Mouse (Mus musculus): ENCODE data around the gene Nkg7. TPM values are rescaled to one million over a fixed set of nuclear protein-coding genes. Genes with fewer than 3 reads are reported as not detected.

Nkg7 gene
- polyA plus RNA-seq, 1 experiment from 2014 or later, result 1.1 TPM

- H3K9ac ChIP-seq, result no peak overlapping the region
- H3K9me3 ChIP-seq, result no peaks in the 10 kb centered on the region
- no peak overlapping the region for H3K4me2 ChIP-seq (replicated peaks)
- H3K4me1 ChIP-seq, result peaks cover 4% of the 10 kb centered on the region
- no peak overlapping the region for H3K27ac ChIP-seq
- peaks cover 37% of the 10 kb centered on the region for H3K36me3 ChIP-seq
- H3K4me3 ChIP-seq, result no peak overlapping the region
- no peaks in the 10 kb centered on the region for H3K27me3 ChIP-seq
- no peak for ATAC-seq (ENCODE audit: low FRiP score, low read depth)
- WGBS, result 93% methylated on average over 2 of the region's 2 CpGs
Observed at GRCm38 (mm10) chr7:43449811-43450210, 12.9 kb downstream of the Nkg7 start.

GRCm38 (mm10) chr7:43451726-43452125, 14.9 kb downstream of the Nkg7 start:
- ATAC-seq (ENCODE audit: low FRiP score, low read depth), result no peak

DNA sequence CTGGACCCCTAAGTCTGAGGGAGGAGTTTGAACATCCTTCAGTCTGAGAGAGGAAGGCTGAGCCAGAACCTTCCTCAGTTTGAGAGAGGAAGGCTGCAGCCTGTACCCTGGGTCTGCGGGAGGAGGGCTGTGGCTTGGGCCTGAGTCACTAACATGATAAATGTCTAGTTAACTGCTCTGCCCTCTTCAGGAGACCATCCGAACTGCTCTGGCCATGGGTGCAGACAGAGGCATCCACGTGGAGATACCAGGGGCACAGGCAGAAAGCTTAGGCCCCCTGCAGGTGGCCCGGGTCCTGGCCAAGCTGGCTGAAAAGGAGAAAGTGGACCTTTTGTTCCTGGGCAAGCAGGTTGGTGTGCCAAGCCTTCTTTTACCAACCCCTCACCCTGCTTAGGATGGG, 15.7 kb downstream of the Nkg7 start:
- H3K4me1 ChIP-seq, result no peaks in the 10 kb centered on the region
- no peak overlapping the region for H3K4me2 ChIP-seq (replicated peaks)
- ATAC-seq (ENCODE audit: low FRiP score, low read depth), result no peak
- no peak overlapping the region for H3K27ac ChIP-seq
- peaks cover 65% of the 10 kb centered on the region for H3K36me3 ChIP-seq
- H3K9me3 ChIP-seq, result no peaks in the 10 kb centered on the region
- H3K4me3 ChIP-seq, result no peak overlapping the region
- H3K9ac ChIP-seq, result no peak overlapping the region
- 40% methylated on average over 4 of the region's 4 CpGs for whole genome bisulfite sequencing
- H3K27me3 ChIP-seq, result no peaks in the 10 kb centered on the region

More at GRCm38 (mm10) chr7:43451726-43452125, 14.9 kb downstream of the Nkg7 start:
- Histone ChIP-seq H3K4me3 (no peak overlapping the region), H3K36me3 (peaks cover 56% of the 10 kb centered on the region), H3K4me1 (no peaks in the 10 kb centered on the region), H3K4me2 (replicated peaks) (no peak overlapping the region), H3K27me3 (no peaks in the 10 kb centered on the region), H3K9ac (no peak overlapping the region), H3K9me3 (no peaks in the 10 kb centered on the region), H3K27ac (no peak overlapping the region)
- 93% methylated on average over 11 of the region's 11 CpGs for WGBS

DNA sequence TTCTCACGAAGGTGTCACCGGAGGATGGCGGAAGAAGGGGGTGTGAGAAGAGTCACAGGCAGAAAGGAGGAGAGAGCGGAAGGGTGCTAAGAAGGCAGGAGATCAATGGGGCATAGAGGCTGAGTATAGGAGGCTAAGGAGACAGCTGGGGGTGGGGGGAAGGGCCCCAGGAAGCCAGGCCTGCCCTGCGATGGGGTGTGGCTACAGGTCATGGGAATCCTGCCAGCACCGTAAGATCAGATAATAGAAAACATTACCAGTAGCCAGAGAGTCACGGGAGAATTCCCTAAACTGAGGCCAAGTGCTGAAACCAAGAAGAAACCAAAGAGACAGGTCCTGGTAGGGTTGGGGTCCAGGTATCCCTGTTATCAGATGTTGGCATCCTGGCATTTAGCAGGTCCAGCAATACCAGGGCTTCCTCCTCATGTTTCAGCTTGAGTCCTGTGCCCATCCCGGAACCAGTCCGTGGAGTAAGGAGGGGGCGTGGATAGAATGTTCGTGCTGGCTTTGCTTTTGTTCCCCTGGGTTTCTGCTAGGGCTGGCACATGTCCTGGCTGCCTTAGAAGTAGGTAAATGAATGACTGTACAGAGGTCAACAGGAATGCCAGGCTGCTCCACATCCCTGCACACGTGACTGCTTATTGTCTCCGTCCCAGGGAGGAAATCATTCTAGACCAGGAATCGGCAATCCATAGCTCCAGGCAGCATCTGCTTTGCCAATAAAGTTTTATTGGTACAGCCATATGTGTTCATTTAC, 16.9 kb downstream of the Nkg7 start:
- Histone ChIP-seq H3K9ac (no peak overlapping the region), H3K27ac (no peak overlapping the region), H3K36me3 (peaks cover 70% of the 10 kb centered on the region), H3K4me2 (replicated peaks) (no peak overlapping the region), H3K4me1 (no peaks in the 10 kb centered on the region), H3K4me3 (no peak overlapping the region), H3K9me3 (no peaks in the 10 kb centered on the region), H3K27me3 (no peaks in the 10 kb centered on the region)
- WGBS, result 73% methylated on average over 14 of the region's 14 CpGs
- no peak for ATAC-seq (ENCODE audit: low FRiP score, low read depth)

DNA sequence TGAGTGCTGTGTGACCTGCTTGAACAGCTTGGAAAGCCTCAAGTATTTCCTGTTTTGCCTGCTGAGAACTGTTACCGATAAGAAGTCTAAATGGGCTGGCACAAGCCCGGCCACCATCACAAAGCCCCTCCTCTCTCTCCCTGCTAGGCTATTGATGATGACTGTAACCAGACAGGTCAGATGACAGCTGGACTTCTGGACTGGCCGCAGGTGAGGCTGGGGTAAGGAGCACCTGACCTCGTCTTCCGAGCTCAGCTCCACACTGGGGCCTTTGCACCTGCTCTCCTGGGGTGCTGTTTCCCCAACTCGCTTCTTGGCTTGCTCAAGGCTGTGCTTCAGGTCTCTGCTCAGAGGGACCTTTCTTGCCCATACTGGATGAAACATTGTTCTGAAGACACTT, 17.5 kb downstream of the Nkg7 start:
- WGBS, result 72% methylated on average over 6 of the region's 6 CpGs
- no peak overlapping the region for H3K4me3 ChIP-seq

DNA sequence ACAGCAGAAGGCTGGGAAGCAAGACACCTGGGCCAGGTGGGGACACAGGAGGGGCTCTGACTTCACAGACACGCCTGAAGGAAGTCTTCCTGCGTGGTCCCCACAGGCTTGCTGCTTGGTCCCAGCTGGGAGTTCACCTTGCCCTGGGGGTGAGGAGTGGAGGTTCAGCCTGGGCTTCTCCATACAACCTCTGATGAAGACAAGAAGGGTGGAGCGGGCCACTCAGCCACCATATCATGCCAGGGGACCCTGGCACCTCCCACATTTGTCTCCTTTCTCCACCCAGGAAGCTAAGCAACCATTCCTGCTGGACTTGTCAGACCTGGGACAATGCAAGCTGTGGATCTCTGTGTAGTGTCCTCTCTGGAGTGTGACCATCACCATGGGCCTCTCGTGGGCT, 26.0 kb downstream of the Nkg7 start, which contains the start of gene Vsig10l:
Gene Vsig10l, plus strand, starts transcription at position 301 of the 400 bp plus-strand sequence.
- WGBS, result 59% methylated on average over 4 of the region's 4 CpGs

More for the DNA sequence above, 17.5 kb downstream of the Nkg7 start:
- no peaks in the 10 kb centered on the region for H3K9me3 ChIP-seq
- peaks cover 70% of the 10 kb centered on the region for H3K36me3 ChIP-seq
- H3K27me3 ChIP-seq, result no peaks in the 10 kb centered on the region
- no peak overlapping the region for H3K27ac ChIP-seq
- ATAC-seq (ENCODE audit: low FRiP score, low read depth), result no peak
- no peak overlapping the region for H3K4me2 ChIP-seq (replicated peaks)
- H3K9ac ChIP-seq, result no peak overlapping the region
- no peaks in the 10 kb centered on the region for H3K4me1 ChIP-seq

DNA sequence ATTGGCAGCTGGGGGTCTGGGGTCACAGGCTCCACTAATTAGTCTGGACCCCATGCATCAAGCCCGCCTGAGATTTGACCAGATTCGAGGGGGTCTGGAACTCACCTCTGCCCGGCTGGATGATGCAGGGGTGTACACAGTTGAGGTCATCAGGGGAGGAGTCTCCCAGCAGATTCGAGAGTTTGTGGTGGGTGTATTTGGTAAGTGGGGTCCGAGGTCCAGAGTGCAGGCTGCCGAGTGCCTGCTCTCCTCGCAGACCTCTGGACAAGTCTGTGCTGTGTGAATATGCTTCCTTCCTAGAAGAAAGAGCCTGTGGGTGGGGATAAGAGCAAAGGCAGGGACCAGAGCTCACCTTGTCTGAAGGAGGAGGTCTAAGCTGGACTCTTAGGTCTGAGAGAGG, 27.1 kb downstream of the Nkg7 start:
- H3K27ac ChIP-seq, result no peak overlapping the region
- no peaks in the 10 kb centered on the region for H3K36me3 ChIP-seq
- H3K4me3 ChIP-seq, result no peak overlapping the region
- H3K27me3 ChIP-seq, result peaks cover 39% of the 10 kb centered on the region
- WGBS, result 78% methylated on average over 7 of the region's 7 CpGs
- H3K4me2 ChIP-seq (replicated peaks), result no peak overlapping the region
- H3K9me3 ChIP-seq, result no peaks in the 10 kb centered on the region
- H3K9ac ChIP-seq, result no peak overlapping the region
- peaks cover 8% of the 10 kb centered on the region for H3K4me1 ChIP-seq
- ATAC-seq (ENCODE audit: low FRiP score, low read depth), result no peak

More for the DNA sequence above, 26.0 kb downstream of the Nkg7 start, which contains the start of gene Vsig10l:
- Histone ChIP-seq H3K36me3 (peaks cover 3% of the 10 kb centered on the region), H3K4me3 (no peak within 1 kb of the TSS), H3K9ac (no peak within 1 kb of the TSS; the same call in 1 of the 2 replicates), H3K27me3 (peaks cover 34% of the 10 kb centered on the region), H3K4me1 (peaks cover 8% of the 10 kb centered on the region), H3K4me2 (replicated peaks) (no peak within 1 kb of the TSS), H3K9me3 (no peaks in the 10 kb centered on the region), H3K27ac (no peak within 1 kb of the TSS)
- ATAC-seq (ENCODE audit: low FRiP score, low read depth), result no peak

DNA sequence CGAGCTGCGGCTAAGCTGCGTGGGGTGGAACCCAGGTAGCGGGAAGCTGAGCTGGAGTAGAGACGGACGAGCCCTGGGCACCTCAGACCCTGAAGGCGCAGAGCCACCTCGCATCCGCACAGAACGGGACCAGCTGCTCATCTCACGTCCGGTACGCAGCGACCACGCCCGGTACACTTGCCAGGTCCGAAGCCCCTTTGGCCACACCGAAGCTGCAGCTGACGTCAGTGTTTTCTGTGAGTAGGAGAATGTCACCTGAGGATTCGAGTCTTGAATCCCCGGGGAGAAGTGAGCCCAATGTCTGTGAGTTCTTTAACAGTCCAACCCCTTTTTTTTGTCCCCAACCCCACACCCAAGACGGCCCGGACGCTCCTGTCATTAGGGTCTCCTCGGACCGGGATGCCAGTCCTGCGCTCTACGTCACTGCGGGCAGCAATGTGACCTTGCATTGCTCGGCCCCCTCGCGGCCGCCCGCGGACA, 28.0 kb downstream of the Nkg7 start:
- no peak for ATAC-seq (ENCODE audit: low FRiP score, low read depth)
- Histone ChIP-seq H3K9ac (peak overlapping the region; percentile 62), H3K9me3 (no peaks in the 10 kb centered on the region), H3K27ac (no peak overlapping the region), H3K4me2 (replicated peaks) (peak overlapping the region; percentile 82), H3K36me3 (no peaks in the 10 kb centered on the region), H3K4me3 (peak overlapping the region; percentile 51), H3K4me1 (peaks cover 8% of the 10 kb centered on the region), H3K27me3 (peaks cover 40% of the 10 kb centered on the region)
- WGBS, result 6% methylated on average over 35 of the region's 35 CpGs

DNA sequence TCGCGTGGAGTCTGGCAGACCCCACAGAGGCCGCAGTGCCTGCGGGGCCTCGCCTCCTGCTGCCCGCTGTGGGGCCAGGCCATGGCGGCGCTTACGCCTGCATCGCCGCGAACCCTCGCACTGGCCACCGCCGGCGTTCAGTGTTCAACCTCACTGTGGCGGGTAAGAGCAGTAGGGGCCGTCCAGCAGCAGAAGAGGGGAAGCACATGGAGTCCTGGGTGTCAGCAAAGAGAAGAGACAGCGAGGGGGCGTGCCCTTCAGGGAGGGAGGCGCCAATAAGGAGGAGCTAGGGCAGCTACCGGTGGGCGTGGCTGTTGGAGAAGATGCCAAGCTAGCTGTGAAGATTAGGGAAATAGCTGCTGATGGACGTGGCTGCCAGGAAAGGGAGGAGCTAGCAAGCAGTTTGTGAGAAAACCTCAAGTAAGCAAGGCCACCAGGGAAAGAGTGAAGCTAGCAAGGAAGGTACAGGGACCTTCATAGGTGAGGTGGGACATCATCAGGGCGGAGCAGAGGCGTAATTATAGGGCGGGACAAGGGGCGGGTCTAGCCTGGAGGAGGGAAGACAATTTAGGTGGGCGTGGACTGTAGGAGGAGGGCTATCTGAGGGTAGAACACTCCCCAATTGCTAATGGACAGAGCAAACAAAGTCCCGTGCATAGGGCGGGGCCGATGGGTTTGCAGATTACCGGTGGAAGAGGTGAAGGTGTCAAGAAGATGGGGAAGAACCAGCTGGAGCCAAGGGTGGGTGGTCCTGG, 28.6 kb downstream of the Nkg7 start:
- peaks cover 40% of the 10 kb centered on the region for H3K27me3 ChIP-seq
- 1% methylated on average over 30 of the region's 33 CpGs for WGBS
- H3K4me3 ChIP-seq, result peak overlapping the region; percentile 51
- H3K36me3 ChIP-seq, result no peaks in the 10 kb centered on the region
- H3K4me1 ChIP-seq, result peaks cover 8% of the 10 kb centered on the region
- peak overlapping the region; percentile 82 for H3K4me2 ChIP-seq (replicated peaks)
- peak overlapping the region; percentile 33; the same call in 1 of the 2 replicates for H3K27ac ChIP-seq
- no peaks in the 10 kb centered on the region for H3K9me3 ChIP-seq
- H3K9ac ChIP-seq, result peak overlapping the region; percentile 63
- peak; percentile 85 for ATAC-seq (ENCODE audit: low FRiP score, low read depth)

DNA sequence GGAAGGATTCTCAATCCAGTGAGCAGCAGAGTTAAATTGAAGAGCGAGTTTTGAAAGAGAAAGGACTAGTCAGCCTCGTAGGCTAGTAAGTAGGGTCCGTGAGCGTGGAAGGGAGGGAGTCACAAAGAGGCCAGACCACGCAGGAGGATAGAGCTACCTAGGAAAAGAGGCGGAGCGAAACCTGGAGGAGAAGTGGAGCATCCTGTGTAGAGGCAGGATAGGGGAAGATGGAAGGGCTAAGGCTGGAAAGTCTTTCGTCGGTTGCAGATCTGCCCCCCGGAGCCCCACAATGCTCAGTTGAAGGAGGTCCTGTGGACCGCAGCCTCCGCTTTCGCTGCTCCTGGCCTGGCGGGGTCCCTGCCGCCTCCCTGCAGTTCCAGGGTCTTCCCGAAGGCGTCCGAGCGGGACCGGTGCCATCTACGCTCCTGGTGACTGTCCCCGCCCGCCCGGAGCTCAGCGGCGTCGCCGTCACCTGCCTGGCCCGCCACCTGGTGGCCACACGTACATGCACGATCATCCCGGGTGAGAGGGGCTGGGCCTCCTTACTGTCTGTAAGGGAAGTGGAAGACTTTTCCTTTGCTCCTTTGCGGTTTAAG, 29.3 kb downstream of the Nkg7 start:
- no peaks in the 10 kb centered on the region for H3K9me3 ChIP-seq
- H3K4me2 ChIP-seq (replicated peaks), result peak overlapping the region; percentile 82
- peak overlapping the region; percentile 51 for H3K4me3 ChIP-seq
- peak; percentile 68 for ATAC-seq (ENCODE audit: low FRiP score, low read depth)
- peaks cover 40% of the 10 kb centered on the region for H3K27me3 ChIP-seq
- H3K36me3 ChIP-seq, result no peaks in the 10 kb centered on the region
- peak overlapping the region; percentile 33; the same call in 1 of the 2 replicates for H3K27ac ChIP-seq
- H3K9ac ChIP-seq, result peak overlapping the region; percentile 63
- WGBS, result under 1% methylated on average over 33 of the region's 33 CpGs
- H3K4me1 ChIP-seq, result peaks cover 8% of the 10 kb centered on the region

DNA sequence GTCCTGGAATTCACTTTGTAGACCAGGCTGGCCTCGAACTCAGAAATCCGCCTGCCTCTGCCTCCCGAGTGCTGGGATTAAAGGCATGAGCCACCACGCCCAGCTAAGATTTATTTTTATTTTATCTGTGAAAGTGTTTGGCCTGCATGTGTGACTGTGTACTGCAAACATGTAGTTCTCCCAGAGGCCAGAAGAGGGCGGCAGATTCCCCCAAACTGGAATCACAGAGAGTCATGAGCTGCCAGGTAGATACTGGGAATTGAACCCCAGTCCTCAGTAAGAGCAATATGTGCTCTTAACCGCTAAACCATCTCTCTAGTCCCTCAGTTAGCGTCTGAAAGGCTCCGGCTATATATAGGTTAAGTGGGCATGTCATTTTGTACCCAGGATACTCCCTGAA, 33.5 kb downstream of the Nkg7 start:
- Histone ChIP-seq H3K9ac (no peak overlapping the region), H3K36me3 (no peaks in the 10 kb centered on the region), H3K27me3 (peaks cover 25% of the 10 kb centered on the region), H3K4me1 (no peaks in the 10 kb centered on the region), H3K4me2 (replicated peaks) (no peak overlapping the region), H3K9me3 (no peaks in the 10 kb centered on the region), H3K27ac (no peak overlapping the region), H3K4me3 (no peak overlapping the region)
- no peak for ATAC-seq (ENCODE audit: low FRiP score, low read depth)
- 41% methylated on average over 8 of the region's 8 CpGs for WGBS

DNA sequence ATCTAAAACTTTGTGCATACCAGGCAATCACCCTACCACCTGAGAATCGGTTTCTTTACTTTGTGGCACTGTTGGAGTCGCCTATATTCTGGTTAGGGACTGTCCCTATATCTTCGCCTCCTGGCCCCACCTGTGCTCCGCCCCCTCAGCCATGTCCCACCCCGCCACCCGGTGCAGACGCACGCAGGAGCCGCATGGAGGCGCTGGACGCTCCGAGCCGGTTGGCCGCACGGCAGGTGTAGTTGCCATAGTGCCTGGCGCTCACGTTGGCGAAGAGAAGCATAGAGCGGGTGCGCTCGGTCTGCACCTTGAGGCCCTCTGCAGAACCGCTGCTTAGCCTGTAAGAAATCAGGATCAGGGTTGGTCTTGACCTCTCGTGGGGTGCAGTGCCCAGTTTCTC, 38.8 kb downstream of the Nkg7 start:
- Histone ChIP-seq H3K27me3 (peaks cover 55% of the 10 kb centered on the region), H3K4me1 (0 out of 2 replicates have a peak, but pooled peaks cover 7% of the 10 kb centered on the region)
- WGBS, result 14% methylated on average over 23 of the region's 23 CpGs

More for the DNA sequence above, 38.8 kb downstream of the Nkg7 start:
- no peak overlapping the region for H3K4me2 ChIP-seq (replicated peaks)
- H3K4me3 ChIP-seq, result no peak overlapping the region
- no peaks in the 10 kb centered on the region for H3K9me3 ChIP-seq
- H3K27ac ChIP-seq, result no peak overlapping the region
- H3K36me3 ChIP-seq, result no peaks in the 10 kb centered on the region
- ATAC-seq (ENCODE audit: low FRiP score, low read depth), result no peak
- H3K9ac ChIP-seq, result no peak overlapping the region

Measured in limb, embryonic 13.5 days (tissue).